Mouse (Mus musculus) CD4-positive, CD25-positive, alpha-beta regulatory T cell, adult 2 months (primary cell): ENCODE data around the gene Fut8.
"Not testable (repeated sequence)": the region's sequence is repeated elsewhere in the genome, so short reads cannot be mapped to it uniquely, and the experiment has no call there.

Source experiments
- DNase-seq: peaks from one replicate; pipeline ENCODE4 v3.0.0-alpha.2; 2012; ENCODE audit warnings: low read depth, low spot score

Fut8 gene

GRCm38 (mm10) chr12:77222272-77222874 is 15.6 kb upstream of the Fut8 start:
- no peak for DNase-seq

- DNase-seq = no peak
Observed at GRCm38 (mm10) chr12:77223595-77223994, 14.3 kb upstream of the Fut8 start.

DNA sequence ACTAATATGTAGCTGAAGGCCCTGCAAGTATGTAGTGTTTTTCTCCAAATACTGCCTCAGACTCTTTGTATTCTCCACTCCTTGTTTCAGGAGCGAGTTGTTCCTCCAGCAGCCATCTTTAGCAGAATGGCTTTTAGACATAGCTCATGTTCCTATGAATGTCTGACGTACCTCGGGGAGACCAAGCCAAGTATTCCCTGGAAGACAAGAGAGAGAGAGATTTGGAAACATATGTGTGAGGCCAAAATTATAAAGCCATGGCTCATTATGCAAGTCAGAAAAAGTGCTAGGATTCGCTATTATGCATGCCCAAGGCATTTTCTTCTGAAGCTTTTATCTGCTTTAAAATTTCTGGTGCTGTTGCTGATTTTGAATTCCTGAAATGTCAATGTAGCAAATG is 13.8 kb upstream of the Fut8 start:
- no peak for DNase-seq

- DNase-seq = no peak
Observed at GRCm38 (mm10) chr12:77224891-77225290, 13.0 kb upstream of the Fut8 start.

- no peak for DNase-seq
Observed at GRCm38 (mm10) chr12:77225727-77226126, 12.2 kb upstream of the Fut8 start.

DNA sequence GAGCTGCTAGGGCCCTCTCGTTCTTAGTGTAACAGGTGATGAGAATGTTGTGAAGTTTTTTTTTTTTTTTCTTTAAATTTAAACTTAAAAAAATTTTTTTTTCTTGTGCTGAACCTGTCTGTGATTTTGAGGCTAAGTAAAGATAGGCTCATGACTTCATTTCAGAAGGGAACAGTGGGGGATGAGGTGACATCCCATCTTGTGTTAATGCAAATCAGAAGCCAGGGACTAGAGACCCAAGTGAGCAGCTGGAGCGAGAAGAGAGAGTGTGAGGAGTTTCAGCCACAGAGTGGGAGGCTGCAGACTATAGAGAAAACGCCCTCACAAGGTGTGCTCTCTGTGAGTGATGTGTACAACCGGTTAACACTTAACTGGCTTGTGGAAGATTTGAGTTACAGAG is 2.0 kb upstream of the Fut8 start:
- DNase-seq = no peak

GRCm38 (mm10) chr12:77238531-77239389 is 835 bp downstream of the Fut8 start:
- DNase-seq = peak; percentile 93

GRCm38 (mm10) chr12:77239390-77240061 is 1.6 kb downstream of the Fut8 start:
- DNase-seq = peak; percentile 40

- peak; percentile 22 for DNase-seq
Observed at GRCm38 (mm10) chr12:77240372-77240771, 2.4 kb downstream of the Fut8 start.

- DNase-seq = peak; percentile 79
Observed at GRCm38 (mm10) chr12:77240839-77241238, 2.9 kb downstream of the Fut8 start.

GRCm38 (mm10) chr12:77262650-77263049 is 24.7 kb downstream of the Fut8 start:
- peak; percentile 53 for DNase-seq

GRCm38 (mm10) chr12:77263816-77264215 is 25.9 kb downstream of the Fut8 start:
- no peak for DNase-seq

GRCm38 (mm10) chr12:77270694-77271093 is 32.8 kb downstream of the Fut8 start:
- DNase-seq = no peak

- no peak for DNase-seq
Observed at GRCm38 (mm10) chr12:77288507-77288906, 50.6 kb downstream of the Fut8 start.

- peak; percentile 4 for DNase-seq
Observed at GRCm38 (mm10) chr12:77291017-77291416, 53.1 kb downstream of the Fut8 start.

- not testable (repeated sequence) for DNase-seq
Observed at GRCm38 (mm10) chr12:77291864-77292263, 53.9 kb downstream of the Fut8 start.

DNA sequence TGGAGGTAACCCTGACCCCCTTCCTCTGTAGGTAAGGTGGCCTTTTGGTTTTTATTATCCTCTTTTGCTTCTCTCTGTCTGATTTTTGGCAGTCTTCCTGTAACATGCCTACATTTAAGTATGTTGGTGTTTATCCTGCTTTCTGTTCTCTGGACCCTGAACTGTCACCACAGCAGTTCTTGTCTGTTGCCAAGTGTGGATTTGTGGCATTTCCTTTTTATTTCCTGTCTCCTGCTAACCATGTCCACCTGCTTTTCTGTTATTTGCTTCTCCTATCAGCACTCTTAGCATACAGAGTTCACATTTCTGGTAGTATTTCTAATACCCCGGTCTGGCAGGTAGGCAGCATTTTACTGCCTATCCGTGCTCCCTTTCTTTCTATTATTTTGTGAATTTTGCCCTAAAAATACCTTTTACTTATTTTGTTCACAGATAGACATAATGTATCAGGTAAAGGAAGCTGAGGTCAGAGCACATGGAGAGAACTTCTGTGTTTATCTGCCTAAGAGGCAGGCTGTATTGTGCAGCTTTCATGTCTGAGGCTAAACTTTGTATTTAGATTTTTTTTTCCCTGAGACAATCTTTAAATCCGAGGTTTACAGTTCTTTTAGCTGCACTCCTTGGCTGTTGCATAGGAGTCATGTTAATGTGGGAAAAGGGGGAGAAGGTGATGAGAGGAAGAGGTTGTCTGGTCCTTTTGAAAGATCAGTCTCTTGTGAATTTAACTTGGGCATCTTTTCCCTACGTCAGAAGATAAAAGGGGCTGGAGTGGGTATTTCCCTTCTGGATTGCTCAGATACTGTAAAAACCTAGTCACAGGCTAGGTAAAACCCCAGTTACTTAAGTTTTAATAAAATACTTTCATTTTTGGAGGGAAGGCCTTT is 54.7 kb downstream of the Fut8 start:
- DNase-seq = peak; percentile 33

GRCm38 (mm10) chr12:77296119-77296518 is 58.2 kb downstream of the Fut8 start:
- no peak for DNase-seq

GRCm38 (mm10) chr12:77297114-77297513 is 59.2 kb downstream of the Fut8 start:
- no peak for DNase-seq

- no peak for DNase-seq
Observed at GRCm38 (mm10) chr12:77297858-77298257, 59.9 kb downstream of the Fut8 start.

- DNase-seq = no peak
Observed at GRCm38 (mm10) chr12:77302011-77302410, 64.1 kb downstream of the Fut8 start.

DNA sequence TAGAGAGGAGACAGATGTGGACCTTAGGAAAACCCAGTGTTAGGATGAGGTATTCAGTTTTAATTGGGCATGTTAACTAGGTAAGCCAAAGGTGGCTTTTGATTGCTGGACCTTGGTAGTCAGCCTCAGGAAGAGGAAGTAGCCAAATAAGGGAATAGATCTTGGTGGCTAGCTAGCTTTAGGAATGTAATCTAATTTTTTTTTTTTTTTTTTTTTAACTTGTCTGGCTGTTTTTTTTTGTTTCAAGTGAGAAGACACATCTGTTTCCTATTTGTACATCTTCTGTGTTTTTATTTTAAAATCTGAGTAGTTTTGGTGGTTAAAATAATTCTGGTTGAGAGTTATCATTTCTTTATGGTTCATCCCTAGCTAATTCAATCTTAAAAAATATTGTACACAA is 65.4 kb downstream of the Fut8 start:
- DNase-seq = no peak
